In the genomic region with DNA sequence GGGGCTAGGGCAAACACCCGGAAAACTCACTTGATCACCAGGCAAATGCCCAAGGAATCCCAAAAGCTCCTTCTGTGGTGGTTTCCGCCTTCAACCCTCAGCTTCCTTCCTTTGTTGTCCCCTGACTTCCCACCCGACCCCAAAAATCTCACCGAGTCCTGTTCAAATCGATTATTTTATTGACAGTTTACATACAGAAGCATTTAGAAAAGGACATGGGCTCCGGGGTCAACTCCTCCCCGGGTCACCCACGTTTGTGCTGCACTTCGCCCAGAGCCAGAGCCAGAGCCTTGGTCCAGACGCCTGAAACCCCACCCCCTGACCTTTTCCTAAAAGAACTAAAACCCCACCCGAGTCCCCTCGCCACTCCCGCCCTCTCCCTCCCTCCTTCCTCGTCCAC, we compare ENCODE assay signal across 10 mouse cellular contexts. TPM values are rescaled to one million over a fixed set of nuclear protein-coding genes. Genes with fewer than 3 reads are reported as not detected.
A peak's percentile ranks its signal among the peaks of the same experiment; 100 is the strongest.
DNase-seq lines count a peak whose midpoint lies in the region; ATAC-seq and TF ChIP-seq lines count a peak whose summit lies in the region.
"Had no signal": no experiment of that assay in that cellular context is flagged by ENCODE, and none has a peak within 500 bp of the region (broad histone marks: within the 10 kb centered on the region; RNA-seq: fewer than 3 reads in every experiment).

No protein-coding gene starts in this region.

- no peaks in the 10 kb centered on the region for H3K36me3 ChIP-seq in heart, embryonic 12.5 days
- H3K36me3 ChIP-seq in stomach, embryonic 14.5 days (ENCODE audit: control insufficient read depth, insufficient read depth, low read length), result no peaks in the 10 kb centered on the region
- H3K36me3 ChIP-seq in stomach, postnatal 0 days (ENCODE audit: control insufficient read depth, insufficient read depth, low read length), result no peaks in the 10 kb centered on the region
- H3K36me3 ChIP-seq in limb, embryonic 13.5 days, result no peaks in the 10 kb centered on the region
- H3K36me3 ChIP-seq in stomach, embryonic 15.5 days, result no peaks in the 10 kb centered on the region

- peak overlapping the region; percentile 30 for H3K4me3 ChIP-seq in heart, embryonic 12.5 days
- 0 out of 2 replicates have a peak overlapping the region, but pooled peaks have one; percentile 6 for H3K4me3 ChIP-seq in stomach, embryonic 14.5 days (ENCODE audit: low read depth, low read length)
- no peak overlapping the region; the same call in 1 of the 2 replicates for H3K4me3 ChIP-seq in stomach, postnatal 0 days (ENCODE audit: low read depth, low read length)
- H3K4me3 ChIP-seq in limb, embryonic 13.5 days, result peak overlapping the region; percentile 23
- H3K4me3 ChIP-seq in stomach, embryonic 15.5 days (replicated peaks), result no peak overlapping the region

- no peaks in the 10 kb centered on the region for H3K9me3 ChIP-seq in heart, embryonic 12.5 days (replicated peaks)
- H3K9me3 ChIP-seq in stomach, embryonic 14.5 days (ENCODE audit: control insufficient read depth, low read depth, low read length), result no peaks in the 10 kb centered on the region
- no peaks in the 10 kb centered on the region for H3K9me3 ChIP-seq in stomach, postnatal 0 days (ENCODE audit: control insufficient read depth, low read length)
- no peaks in the 10 kb centered on the region for H3K9me3 ChIP-seq in limb, embryonic 13.5 days
- H3K9me3 ChIP-seq in stomach, embryonic 15.5 days, result no peaks in the 10 kb centered on the region

- H3K9ac ChIP-seq in heart, embryonic 12.5 days, result no peak overlapping the region
- no peak overlapping the region for H3K9ac ChIP-seq in stomach, embryonic 14.5 days (replicated peaks; ENCODE audit: low read depth, low read length)
- H3K9ac ChIP-seq in stomach, postnatal 0 days (ENCODE audit: low read length), result no peak overlapping the region
- H3K9ac ChIP-seq in limb, embryonic 13.5 days, result peak overlapping the region; percentile 48; the same call in 1 of the 2 replicates
- no peak overlapping the region for H3K9ac ChIP-seq in stomach, embryonic 15.5 days

- H3K4me2 ChIP-seq in heart, embryonic 12.5 days, result peak overlapping the region; percentile 70
- peak overlapping the region; percentile 19 for H3K4me2 ChIP-seq in stomach, embryonic 14.5 days (replicated peaks; ENCODE audit: low read depth, low read length)
- H3K4me2 ChIP-seq in stomach, postnatal 0 days (replicated peaks; ENCODE audit: low read depth), result no peak overlapping the region
- H3K4me2 ChIP-seq in limb, embryonic 13.5 days (replicated peaks), result peak overlapping the region; percentile 64
- H3K4me2 ChIP-seq in stomach, embryonic 15.5 days, result peak overlapping the region; percentile 41

- H3K27ac ChIP-seq in heart, embryonic 12.5 days (ENCODE audit: poor library complexity, severe bottlenecking), result no peak overlapping the region
- no peak overlapping the region for H3K27ac ChIP-seq in stomach, embryonic 14.5 days (ENCODE audit: low read length)
- H3K27ac ChIP-seq in stomach, postnatal 0 days (replicated peaks), result no peak overlapping the region
- no peak overlapping the region for H3K27ac ChIP-seq in limb, embryonic 13.5 days
- no peak overlapping the region for H3K27ac ChIP-seq in stomach, embryonic 15.5 days

- DNase-seq in heart, adult 18-20 months, result no peak
- DNase-seq in stomach, postnatal 0 days (ENCODE audit: low spot score), result no peak
- DNase-seq in cerebellum, adult 8-10 months, result no peak
- no peak for DNase-seq in adrenal gland, adult 8-10 months

- peaks cover 84% of the 10 kb centered on the region for H3K27me3 ChIP-seq in heart, embryonic 12.5 days (replicated peaks)
- H3K27me3 ChIP-seq in stomach, embryonic 14.5 days (ENCODE audit: control insufficient read depth, insufficient read depth, low read length), result peaks cover 57% of the 10 kb centered on the region
- H3K27me3 ChIP-seq in stomach, postnatal 0 days (ENCODE audit: control insufficient read depth, insufficient read depth, low read length), result peaks cover 36% of the 10 kb centered on the region
- H3K27me3 ChIP-seq in limb, embryonic 13.5 days, result peaks cover 74% of the 10 kb centered on the region
- peaks cover 60% of the 10 kb centered on the region for H3K27me3 ChIP-seq in stomach, embryonic 15.5 days (replicated peaks)

- no peak for TF ChIP-seq EP300 in stomach, postnatal 0 days (optimal IDR thresholded peaks at IDR 0.05)

- peaks cover 40% of the 10 kb centered on the region for H3K4me1 ChIP-seq in heart, embryonic 12.5 days (replicated peaks)
- peaks cover 36% of the 10 kb centered on the region for H3K4me1 ChIP-seq in stomach, embryonic 14.5 days (ENCODE audit: control insufficient read depth, insufficient read depth, low read length)
- no peaks in the 10 kb centered on the region for H3K4me1 ChIP-seq in stomach, postnatal 0 days (replicated peaks; ENCODE audit: control insufficient read depth, insufficient read depth)
- peaks cover 56% of the 10 kb centered on the region for H3K4me1 ChIP-seq in limb, embryonic 13.5 days
- peaks cover 40% of the 10 kb centered on the region for H3K4me1 ChIP-seq in stomach, embryonic 15.5 days

- no peak for ATAC-seq in heart, embryonic 12.5 days (ENCODE audit: insufficient number of reproducible peaks, low FRiP score)
- ATAC-seq in stomach, embryonic 14.5 days (ENCODE audit: insufficient number of reproducible peaks, insufficient read depth, low FRiP score, low read depth), result no peak
- ATAC-seq in stomach, postnatal 0 days (ENCODE audit: low FRiP score, low TSS enrichment), result no peak
- no peak for ATAC-seq in limb, embryonic 13.5 days (ENCODE audit: low FRiP score, low read depth)
- no peak for ATAC-seq in stomach, embryonic 15.5 days (ENCODE audit: insufficient read depth, low FRiP score, low read depth)
- ATAC-seq: activated CD4-positive, CD25-positive, alpha-beta regulatory T cell, adult 4 months had no signal

- TF ChIP-seq CTCF in stomach, postnatal 0 days (IDR thresholded peaks at IDR 0.05; ENCODE audit: low read depth), result no peak

- WGBS in heart, embryonic 12.5 days, result 4% methylated on average over 14 of the region's 14 CpGs
- WGBS in stomach, embryonic 14.5 days, result 4% methylated on average over 14 of the region's 14 CpGs
- 7% methylated on average over 14 of the region's 14 CpGs for WGBS in stomach, postnatal 0 days
- 4% methylated on average over 14 of the region's 14 CpGs for WGBS in limb, embryonic 13.5 days
- WGBS in stomach, embryonic 15.5 days, result 8% methylated on average over 14 of the region's 14 CpGs

RNA-seq across cellular contexts. Expression of a gene that starts 8.0 kb away (rescaled TPM):
- 8.5 and 8.6 TPM in 2 replicates for polyA plus RNA-seq in heart, embryonic 12.5 days (2016; fragmentation: Nextera tagmentation; extraction: Ambion mirVana)
- 10 to 100 TPM; 19.2 to 19.8 TPM for total RNA-seq in heart, adult 18-20 months (2021)
- 83.3 and 87.9 TPM in 2 replicates for polyA plus RNA-seq in stomach, embryonic 14.5 days (2014; fragmentation: Nextera tagmentation; extraction: Ambion mirVana)
- 46.5 and 58.7 TPM in 2 replicates for polyA plus RNA-seq in stomach, postnatal 0 days (2015; fragmentation: Nextera tagmentation; extraction: Ambion mirVana)
- 207 and 210 TPM in 2 replicates for polyA plus RNA-seq in limb, embryonic 13.5 days (2015; fragmentation: Nextera tagmentation; extraction: Ambion mirVana)
- 105 and 114 TPM in 2 replicates for polyA plus RNA-seq in stomach, embryonic 15.5 days (2015; fragmentation: Nextera tagmentation; extraction: Ambion mirVana)
- total RNA-seq in adrenal gland, adult 8-10 months (2022), result 10 to 100 TPM; 23.6 to 40.9 (median 28.1) TPM
- total RNA-seq: monocyte, adult 5-6 weeks had no signal

RNA-seq across cellular contexts. Expression of a gene that starts 8.0 kb away (rescaled TPM):
- 0.05 TPM in 1 of 2 replicates, not detected in the other for polyA plus RNA-seq in heart, embryonic 12.5 days (2016; fragmentation: Nextera tagmentation; extraction: Ambion mirVana)
- 1 to 10 TPM in 1 of 2 experiments, under 1 TPM in 1; 0.42 to 1.7 TPM for total RNA-seq in heart, adult 18-20 months (2021)
- 1.7 and 2.6 TPM in 2 replicates for polyA plus RNA-seq in stomach, embryonic 14.5 days (2014; fragmentation: Nextera tagmentation; extraction: Ambion mirVana)
- 0.45 and 0.69 TPM in 2 replicates for polyA plus RNA-seq in stomach, postnatal 0 days (2015; fragmentation: Nextera tagmentation; extraction: Ambion mirVana)
- polyA plus RNA-seq in limb, embryonic 13.5 days (2015; fragmentation: Nextera tagmentation; extraction: Ambion mirVana), result 2.0 and 2.1 TPM in 2 replicates
- 1.5 and 1.7 TPM in 2 replicates for polyA plus RNA-seq in stomach, embryonic 15.5 days (2015; fragmentation: Nextera tagmentation; extraction: Ambion mirVana)
- total RNA-seq in adrenal gland, adult 8-10 months (2022), result 1 to 10 TPM; 1.2 to 1.9 (median 1.7) TPM
- total RNA-seq: monocyte, adult 5-6 weeks had no signal
- polyA plus RNA-seq: activated CD4-positive, CD25-positive, alpha-beta regulatory T cell, adult 4 months had no signal

RNA-seq across cellular contexts. Expression of a gene that starts 53.4 kb away (rescaled TPM):
- polyA plus RNA-seq in heart, embryonic 12.5 days (2016; fragmentation: Nextera tagmentation; extraction: Ambion mirVana), result 15.2 and 15.5 TPM in 2 replicates
- 1 to 10 TPM; 8.1 to 8.8 TPM for total RNA-seq in heart, adult 18-20 months (2021)
- 15.0 and 17.2 TPM in 2 replicates for polyA plus RNA-seq in stomach, embryonic 14.5 days (2014; fragmentation: Nextera tagmentation; extraction: Ambion mirVana)
- 5.2 and 6.7 TPM in 2 replicates for polyA plus RNA-seq in stomach, postnatal 0 days (2015; fragmentation: Nextera tagmentation; extraction: Ambion mirVana)
- polyA plus RNA-seq in limb, embryonic 13.5 days (2015; fragmentation: Nextera tagmentation; extraction: Ambion mirVana), result 15.3 and 18.2 TPM in 2 replicates
- polyA plus RNA-seq in stomach, embryonic 15.5 days (2015; fragmentation: Nextera tagmentation; extraction: Ambion mirVana), result 15.5 and 19.6 TPM in 2 replicates
- total RNA-seq in adrenal gland, adult 8-10 months (2022), result 10 to 100 TPM; 23.4 to 45.6 (median 31.8) TPM

RNA-seq across cellular contexts. Expression of a gene that starts 56.8 kb away (rescaled TPM):
- polyA plus RNA-seq in heart, embryonic 12.5 days (2016; fragmentation: Nextera tagmentation; extraction: Ambion mirVana), result 24.0 and 24.7 TPM in 2 replicates
- total RNA-seq in heart, adult 18-20 months (2021), result 10 to 100 TPM; 10.2 to 10.5 TPM
- 27.0 and 30.3 TPM in 2 replicates for polyA plus RNA-seq in stomach, embryonic 14.5 days (2014; fragmentation: Nextera tagmentation; extraction: Ambion mirVana)
- 19.9 and 20.4 TPM in 2 replicates for polyA plus RNA-seq in stomach, postnatal 0 days (2015; fragmentation: Nextera tagmentation; extraction: Ambion mirVana)
- 44.2 and 45.6 TPM in 2 replicates for polyA plus RNA-seq in limb, embryonic 13.5 days (2015; fragmentation: Nextera tagmentation; extraction: Ambion mirVana)
- 24.1 and 30.0 TPM in 2 replicates for polyA plus RNA-seq in stomach, embryonic 15.5 days (2015; fragmentation: Nextera tagmentation; extraction: Ambion mirVana)
- total RNA-seq in adrenal gland, adult 8-10 months (2022), result 10 to 100 TPM; 19.9 to 32.9 (median 28.3) TPM

Comparison
In these comparisons a context has a peak if more than half of its experiments do, and no peak if none do; other contexts are left out.
1. H3K4me3 ChIP-seq: peak in heart, embryonic 12.5 days (single experiment), stomach, embryonic 14.5 days (single experiment) and limb, embryonic 13.5 days (single experiment); none in stomach, postnatal 0 days (single experiment) and stomach, embryonic 15.5 days (single experiment).